Mouse (Mus musculus): ENCODE data around the gene Ncam1. TPM values are rescaled to one million over a fixed set of nuclear protein-coding genes. Genes with fewer than 3 reads are reported as not detected.

Gene Ncam1
- polyA plus RNA-seq, 1 experiment from 2014 or later = 373 TPM

GRCm38 (mm10) chr9:49606717-49607116 is 192.0 kb downstream of the Ncam1 start:
- WGBS = 9% methylated on average over 2 of the region's 2 CpGs
- no peaks in the 10 kb centered on the region for H3K27me3 ChIP-seq (ENCODE audit: control insufficient read depth, insufficient read depth, low read length)
- H3K4me2 ChIP-seq (ENCODE audit: low read depth, low read length) = peak overlapping the region; percentile 12; the same call in 1 of the 2 replicates
- peak overlapping the region; percentile 52; the same call in 1 of the 2 replicates for H3K27ac ChIP-seq (ENCODE audit: low read depth, low read length)
- peaks cover 18% of the 10 kb centered on the region for H3K4me1 ChIP-seq (ENCODE audit: control insufficient read depth, insufficient read depth, low read length)
- no peak overlapping the region for H3K4me3 ChIP-seq (ENCODE audit: low read depth, low read length)
- ATAC-seq (ENCODE audit: low read depth) = no peak
- H3K9me3 ChIP-seq (ENCODE audit: control insufficient read depth, low read length) = no peaks in the 10 kb centered on the region
- H3K36me3 ChIP-seq (ENCODE audit: control insufficient read depth, insufficient read depth, low read length) = no peaks in the 10 kb centered on the region
- H3K9ac ChIP-seq (replicated peaks; ENCODE audit: low read depth, low read length) = no peak overlapping the region

DNA sequence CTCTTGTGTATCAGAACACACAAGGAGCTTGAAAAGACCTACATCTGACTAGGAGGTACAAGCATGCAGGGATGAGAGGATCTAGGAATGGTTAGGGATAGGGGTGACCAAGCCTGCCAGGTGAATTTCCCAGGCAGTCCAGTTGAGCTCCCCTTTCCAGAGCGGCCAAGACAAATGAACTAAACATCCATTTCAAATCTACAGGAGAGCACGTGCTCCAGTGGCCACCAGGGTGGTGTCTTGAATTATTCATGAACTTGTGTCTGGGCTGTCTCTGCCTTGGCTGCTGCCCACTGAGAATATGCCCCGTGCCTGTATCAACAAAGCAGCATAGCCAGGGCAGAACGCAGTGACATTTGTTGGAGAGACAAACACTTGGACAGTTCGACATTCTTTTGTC is 192.4 kb downstream of the Ncam1 start:
- H3K27me3 ChIP-seq (ENCODE audit: control insufficient read depth, insufficient read depth, low read length) = no peaks in the 10 kb centered on the region
- H3K27ac ChIP-seq (ENCODE audit: low read depth, low read length) = peak overlapping the region; percentile 52; the same call in 1 of the 2 replicates
- peak; percentile 86; the same call in 1 of the 2 replicates for ATAC-seq (ENCODE audit: low read depth)
- H3K9ac ChIP-seq (replicated peaks; ENCODE audit: low read depth, low read length) = no peak overlapping the region
- H3K9me3 ChIP-seq (ENCODE audit: control insufficient read depth, low read length) = no peaks in the 10 kb centered on the region
- peak overlapping the region; percentile 12; the same call in 1 of the 2 replicates for H3K4me2 ChIP-seq (ENCODE audit: low read depth, low read length)
- H3K4me3 ChIP-seq (ENCODE audit: low read depth, low read length) = no peak overlapping the region
- WGBS = 10% methylated on average over 5 of the region's 5 CpGs
- H3K36me3 ChIP-seq (ENCODE audit: control insufficient read depth, insufficient read depth, low read length) = no peaks in the 10 kb centered on the region
- H3K4me1 ChIP-seq (ENCODE audit: control insufficient read depth, insufficient read depth, low read length) = peaks cover 18% of the 10 kb centered on the region

DNA sequence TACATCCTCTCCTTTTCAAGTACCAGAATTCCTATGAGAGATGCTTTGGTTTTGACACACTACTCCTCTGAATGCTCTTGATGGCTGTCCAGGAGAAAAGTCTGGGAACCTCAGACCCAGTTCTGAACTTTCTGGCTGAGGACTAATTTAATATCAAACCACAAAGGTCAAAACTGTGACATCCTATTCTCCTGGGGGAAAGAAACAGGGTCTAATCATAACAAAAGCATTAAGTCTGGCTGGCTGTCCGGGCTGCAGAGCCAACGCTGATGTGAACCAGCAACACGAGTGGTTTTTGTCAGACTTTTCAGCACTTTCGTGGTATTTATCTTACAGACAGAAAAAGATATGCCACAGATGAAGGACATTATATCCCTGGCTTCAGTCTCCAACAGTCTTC is 192.9 kb downstream of the Ncam1 start:
- no peak for ATAC-seq (ENCODE audit: low read depth)
- H3K4me3 ChIP-seq (ENCODE audit: low read depth, low read length) = no peak overlapping the region
- peaks cover 18% of the 10 kb centered on the region for H3K4me1 ChIP-seq (ENCODE audit: control insufficient read depth, insufficient read depth, low read length)
- H3K9me3 ChIP-seq (ENCODE audit: control insufficient read depth, low read length) = no peaks in the 10 kb centered on the region
- no peak overlapping the region for H3K4me2 ChIP-seq (ENCODE audit: low read depth, low read length)
- no peak overlapping the region for H3K9ac ChIP-seq (replicated peaks; ENCODE audit: low read depth, low read length)
- no peaks in the 10 kb centered on the region for H3K36me3 ChIP-seq (ENCODE audit: control insufficient read depth, insufficient read depth, low read length)
- 65% methylated on average over 4 of the region's 4 CpGs for WGBS
- no peaks in the 10 kb centered on the region for H3K27me3 ChIP-seq (ENCODE audit: control insufficient read depth, insufficient read depth, low read length)
- H3K27ac ChIP-seq (ENCODE audit: low read depth, low read length) = peak overlapping the region; percentile 52; the same call in 1 of the 2 replicates

GRCm38 (mm10) chr9:49605351-49605750 is 193.4 kb downstream of the Ncam1 start:
- WGBS = 98% methylated on average over 3 of the region's 3 CpGs
- Histone ChIP-seq H3K4me3 (ENCODE audit: low read depth, low read length) (no peak overlapping the region), H3K9me3 (ENCODE audit: control insufficient read depth, low read length) (no peaks in the 10 kb centered on the region), H3K4me1 (ENCODE audit: control insufficient read depth, insufficient read depth, low read length) (peaks cover 18% of the 10 kb centered on the region), H3K9ac (replicated peaks; ENCODE audit: low read depth, low read length) (no peak overlapping the region), H3K36me3 (ENCODE audit: control insufficient read depth, insufficient read depth, low read length) (no peaks in the 10 kb centered on the region), H3K4me2 (ENCODE audit: low read depth, low read length) (no peak overlapping the region), H3K27ac (ENCODE audit: low read depth, low read length) (no peak overlapping the region), H3K27me3 (ENCODE audit: control insufficient read depth, insufficient read depth, low read length) (no peaks in the 10 kb centered on the region)
- ATAC-seq (ENCODE audit: low read depth) = no peak

- Histone ChIP-seq H3K4me2 (ENCODE audit: low read depth, low read length) (no peak overlapping the region), H3K4me3 (ENCODE audit: low read depth, low read length) (no peak overlapping the region), H3K9me3 (ENCODE audit: control insufficient read depth, low read length) (no peaks in the 10 kb centered on the region), H3K27ac (ENCODE audit: low read depth, low read length) (peak overlapping the region; percentile 55), H3K4me1 (ENCODE audit: control insufficient read depth, insufficient read depth, low read length) (peaks cover 11% of the 10 kb centered on the region), H3K27me3 (ENCODE audit: control insufficient read depth, insufficient read depth, low read length) (no peaks in the 10 kb centered on the region), H3K36me3 (ENCODE audit: control insufficient read depth, insufficient read depth, low read length) (no peaks in the 10 kb centered on the region), H3K9ac (replicated peaks; ENCODE audit: low read depth, low read length) (no peak overlapping the region)
- WGBS = 67% methylated on average over 4 of the region's 4 CpGs
- no peak for ATAC-seq (ENCODE audit: low read depth)
Observed at GRCm38 (mm10) chr9:49601215-49601614, 197.5 kb downstream of the Ncam1 start.

DNA sequence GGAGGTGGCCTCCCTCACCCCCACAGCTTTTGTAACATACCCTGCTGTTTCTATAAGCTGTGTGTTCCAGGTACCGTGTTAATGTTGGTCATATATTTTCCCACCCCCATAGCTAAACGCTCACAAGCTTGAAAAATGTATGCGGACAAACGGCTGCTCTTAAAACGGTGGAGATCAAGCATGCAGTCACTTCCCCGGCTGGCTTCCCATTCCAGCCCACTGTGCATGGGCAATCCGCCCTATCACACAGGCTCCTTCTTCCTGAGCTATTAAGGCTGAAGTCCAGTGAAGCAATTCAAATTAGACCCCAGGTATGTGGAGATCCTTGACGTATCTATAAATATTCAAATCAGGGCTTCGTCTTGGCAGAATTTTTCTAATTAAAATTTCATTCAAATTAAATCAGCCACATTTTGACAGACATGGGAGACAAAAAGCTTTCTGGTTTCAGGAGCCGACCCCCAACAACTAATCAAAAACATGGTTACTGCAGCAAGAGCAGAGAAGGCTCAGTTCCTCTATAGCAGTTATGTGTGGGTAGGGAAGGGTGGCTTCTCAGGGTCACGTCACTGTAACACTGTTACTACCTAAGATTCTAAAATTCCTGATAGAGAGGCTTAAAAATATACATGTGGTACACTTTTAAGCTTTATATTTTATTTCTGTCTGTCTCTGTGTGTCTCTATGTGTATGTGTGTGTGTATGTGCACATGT is 202.9 kb downstream of the Ncam1 start:
- WGBS = 18% methylated on average over 11 of the region's 11 CpGs
- H3K4me3 ChIP-seq (ENCODE audit: low read depth, low read length) = no peak overlapping the region
- no peaks in the 10 kb centered on the region for H3K9me3 ChIP-seq (ENCODE audit: control insufficient read depth, low read length)
- no peaks in the 10 kb centered on the region for H3K27me3 ChIP-seq (ENCODE audit: control insufficient read depth, insufficient read depth, low read length)
- ATAC-seq (ENCODE audit: low read depth) = peak; percentile 59; the same call in 1 of the 2 replicates
- H3K9ac ChIP-seq (replicated peaks; ENCODE audit: low read depth, low read length) = peak overlapping the region; percentile 34; the same call in 1 of the 2 replicates
- H3K36me3 ChIP-seq (ENCODE audit: control insufficient read depth, insufficient read depth, low read length) = no peaks in the 10 kb centered on the region
- peak overlapping the region; percentile 75 for H3K27ac ChIP-seq (ENCODE audit: low read depth, low read length)
- H3K4me2 ChIP-seq (ENCODE audit: low read depth, low read length) = peak overlapping the region; percentile 30
- peaks cover 49% of the 10 kb centered on the region for H3K4me1 ChIP-seq (ENCODE audit: control insufficient read depth, insufficient read depth, low read length)

- Histone ChIP-seq H3K9me3 (ENCODE audit: control insufficient read depth, low read length) (no peaks in the 10 kb centered on the region), H3K27me3 (ENCODE audit: control insufficient read depth, insufficient read depth, low read length) (no peaks in the 10 kb centered on the region), H3K36me3 (ENCODE audit: control insufficient read depth, insufficient read depth, low read length) (no peaks in the 10 kb centered on the region), H3K27ac (ENCODE audit: low read depth, low read length) (peak overlapping the region; percentile 75), H3K4me2 (ENCODE audit: low read depth, low read length) (peak overlapping the region; percentile 30), H3K4me3 (ENCODE audit: low read depth, low read length) (no peak overlapping the region), H3K9ac (replicated peaks; ENCODE audit: low read depth, low read length) (peak overlapping the region; percentile 34; the same call in 1 of the 2 replicates), H3K4me1 (ENCODE audit: control insufficient read depth, insufficient read depth, low read length) (peaks cover 54% of the 10 kb centered on the region)
- ATAC-seq (ENCODE audit: low read depth) = peak; percentile 53; the same call in 1 of the 2 replicates
- WGBS = 13% methylated on average over 7 of the region's 7 CpGs
Observed at GRCm38 (mm10) chr9:49594876-49595634, 203.7 kb downstream of the Ncam1 start.

- H3K4me3 ChIP-seq (ENCODE audit: low read depth, low read length) = no peak overlapping the region
- no peak overlapping the region for H3K4me2 ChIP-seq (ENCODE audit: low read depth, low read length)
- no peaks in the 10 kb centered on the region for H3K36me3 ChIP-seq (ENCODE audit: control insufficient read depth, insufficient read depth, low read length)
- no peaks in the 10 kb centered on the region for H3K9me3 ChIP-seq (ENCODE audit: control insufficient read depth, low read length)
- H3K9ac ChIP-seq (replicated peaks; ENCODE audit: low read depth, low read length) = no peak overlapping the region
- H3K4me1 ChIP-seq (ENCODE audit: control insufficient read depth, insufficient read depth, low read length) = peaks cover 57% of the 10 kb centered on the region
- H3K27me3 ChIP-seq (ENCODE audit: control insufficient read depth, insufficient read depth, low read length) = no peaks in the 10 kb centered on the region
- H3K27ac ChIP-seq (ENCODE audit: low read depth, low read length) = 0 out of 2 replicates have a peak overlapping the region, but pooled peaks have one; percentile 40
- ATAC-seq (ENCODE audit: low read depth) = peak; percentile 28; the same call in 1 of the 2 replicates
- 36% methylated on average over 10 of the region's 10 CpGs for WGBS
Observed at GRCm38 (mm10) chr9:49593951-49594536, 204.7 kb downstream of the Ncam1 start.

Measured in neural tube, embryonic 14.5 days (tissue).